Mouse (Mus musculus): ENCODE measurements around the gene Uaca. TPM values are rescaled to one million over a fixed set of nuclear protein-coding genes. Genes with fewer than 3 reads are reported as not detected.
A peak's percentile ranks its signal among the peaks of the same experiment; 100 is the strongest.

The Uaca gene
- polyA plus RNA-seq, 1 experiment from 2014 or later, result 17.5 TPM

DNA sequence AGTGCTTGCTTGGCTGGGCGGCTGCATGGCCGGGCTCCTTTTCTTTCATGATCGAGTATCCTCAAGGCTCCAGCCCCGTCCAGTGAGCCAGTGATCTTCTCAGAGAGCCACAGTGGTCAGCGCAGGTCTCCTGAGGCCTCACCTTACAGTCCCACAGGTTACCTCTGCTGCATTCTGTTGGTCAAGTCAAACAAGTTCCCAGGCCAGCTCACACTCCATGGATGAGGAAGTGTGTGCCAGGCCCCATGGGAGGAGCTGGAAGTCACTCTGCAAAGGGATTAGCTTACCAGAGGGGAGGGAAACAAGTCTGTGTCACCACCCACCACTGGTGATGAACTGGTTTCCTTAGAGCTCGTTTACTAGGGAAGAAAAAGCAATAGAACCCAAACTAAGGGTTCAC lies 28.3 kb downstream of the Uaca start:
- H3K36me3 ChIP-seq (replicated peaks), result no peaks in the 10 kb centered on the region
- no peaks in the 10 kb centered on the region for H3K9me3 ChIP-seq
- ATAC-seq (replicated peaks), result no peak
- H3K9ac ChIP-seq, result no peak overlapping the region
- no peak overlapping the region for H3K4me3 ChIP-seq
- H3K4me1 ChIP-seq, result no peaks in the 10 kb centered on the region
- H3K4me2 ChIP-seq, result no peak overlapping the region
- no peaks in the 10 kb centered on the region for H3K27me3 ChIP-seq (replicated peaks)
- 84% methylated on average over 6 of the region's 6 CpGs for WGBS
- H3K27ac ChIP-seq, result no peak overlapping the region

DNA sequence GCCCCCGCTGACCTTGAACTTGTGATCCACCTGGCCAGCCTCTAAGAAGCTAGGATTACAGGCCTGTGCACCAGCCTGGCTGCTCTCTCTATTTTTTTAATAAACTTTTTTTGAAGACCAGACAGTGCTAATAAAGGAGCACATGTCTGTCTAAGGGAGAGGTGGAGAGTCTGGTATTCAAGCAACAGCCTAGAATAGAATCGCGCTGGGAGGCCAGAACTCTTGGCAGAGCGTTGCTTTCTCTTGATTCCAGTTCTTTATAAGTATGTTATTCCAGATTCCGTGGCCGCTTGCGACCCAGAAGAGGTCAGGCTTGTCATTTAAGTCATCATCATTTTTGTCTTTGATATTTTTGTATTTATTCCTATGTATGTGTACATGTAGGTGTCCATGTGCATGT lies 31.2 kb downstream of the Uaca start:
- H3K4me1 ChIP-seq, result no peaks in the 10 kb centered on the region
- WGBS, result 93% methylated on average over 7 of the region's 7 CpGs
- no peak overlapping the region for H3K9ac ChIP-seq
- H3K4me2 ChIP-seq, result no peak overlapping the region
- H3K9me3 ChIP-seq, result no peaks in the 10 kb centered on the region
- no peak for ATAC-seq (replicated peaks)
- H3K36me3 ChIP-seq (replicated peaks), result no peaks in the 10 kb centered on the region
- no peak overlapping the region for H3K27ac ChIP-seq
- no peak overlapping the region for H3K4me3 ChIP-seq
- H3K27me3 ChIP-seq (replicated peaks), result no peaks in the 10 kb centered on the region

DNA sequence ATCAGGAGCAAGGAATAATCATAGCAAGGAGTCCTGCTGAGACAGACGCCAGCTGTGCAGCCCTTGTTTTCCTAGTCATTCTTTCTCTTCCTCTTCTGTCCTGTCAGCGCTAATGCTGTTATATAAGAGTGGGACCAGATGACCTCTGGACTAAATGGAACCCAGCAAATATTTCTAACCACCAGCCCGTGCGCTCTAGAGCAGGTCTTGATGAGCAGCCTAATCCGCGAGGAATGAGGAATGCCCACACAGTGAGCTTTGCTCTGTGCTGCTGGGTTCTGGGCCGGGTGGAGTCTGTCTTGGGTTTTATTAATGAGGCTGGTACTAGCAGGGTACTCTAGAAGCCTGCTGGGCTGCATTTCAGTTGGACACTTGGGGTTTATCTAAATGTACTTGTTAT lies 32.4 kb downstream of the Uaca start:
- Histone ChIP-seq H3K27ac (no peak overlapping the region), H3K36me3 (replicated peaks) (no peaks in the 10 kb centered on the region), H3K4me2 (no peak overlapping the region), H3K9me3 (no peaks in the 10 kb centered on the region), H3K9ac (no peak overlapping the region), H3K27me3 (replicated peaks) (no peaks in the 10 kb centered on the region), H3K4me3 (no peak overlapping the region), H3K4me1 (no peaks in the 10 kb centered on the region)
- WGBS, result 75% methylated on average over 7 of the region's 7 CpGs
- no peak for ATAC-seq (replicated peaks)

DNA sequence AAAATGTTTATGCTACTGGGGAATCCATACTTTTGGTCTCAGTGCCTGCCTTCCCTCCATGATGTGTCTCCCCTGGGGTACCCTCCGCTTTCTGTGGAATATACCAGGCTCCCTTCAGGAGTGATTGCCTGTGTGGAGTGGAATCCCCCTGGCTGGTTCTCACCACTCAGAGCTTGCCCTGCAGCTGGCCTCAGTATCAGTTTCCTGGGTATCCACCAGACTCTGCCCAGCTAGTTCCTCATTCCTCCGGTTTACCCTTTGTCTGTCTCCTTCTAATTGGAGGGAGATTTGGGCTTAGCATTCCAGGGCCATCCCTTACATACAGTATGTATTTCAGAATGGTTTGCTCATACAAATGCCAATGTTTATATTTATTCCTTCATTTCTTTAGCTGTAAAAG lies 33.9 kb downstream of the Uaca start:
- no peak overlapping the region for H3K4me3 ChIP-seq

DNA sequence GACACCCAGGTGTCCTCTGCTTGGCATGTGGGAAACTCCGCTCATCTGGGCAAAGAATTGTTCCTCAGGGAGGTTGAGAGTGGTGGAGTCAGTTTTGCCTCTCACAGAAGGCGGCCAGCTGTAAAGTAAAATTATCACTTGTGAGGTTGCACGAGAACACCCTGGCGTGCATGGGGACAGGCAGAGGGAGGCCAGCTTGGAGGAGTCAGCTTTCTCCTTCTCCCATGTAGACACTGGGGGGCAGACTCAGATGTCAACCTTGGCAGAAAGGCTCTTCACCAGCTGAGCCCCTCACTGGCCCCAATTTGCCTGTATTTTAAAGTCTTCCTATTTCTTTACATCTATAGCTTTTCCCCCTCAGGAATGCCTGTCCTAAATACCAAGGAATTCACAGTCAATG lies 35.3 kb downstream of the Uaca start:
- Histone ChIP-seq H3K36me3 (replicated peaks) (no peaks in the 10 kb centered on the region), H3K9me3 (no peaks in the 10 kb centered on the region), H3K4me2 (no peak overlapping the region), H3K4me3 (no peak overlapping the region), H3K27ac (no peak overlapping the region), H3K4me1 (no peaks in the 10 kb centered on the region), H3K9ac (no peak overlapping the region), H3K27me3 (replicated peaks) (no peaks in the 10 kb centered on the region)
- no peak for ATAC-seq (replicated peaks)
- WGBS, result 90% methylated on average over 4 of the region's 4 CpGs

More for the DNA sequence above, 33.9 kb downstream of the Uaca start:
- no peaks in the 10 kb centered on the region for H3K4me1 ChIP-seq
- H3K27ac ChIP-seq, result no peak overlapping the region
- no peaks in the 10 kb centered on the region for H3K27me3 ChIP-seq (replicated peaks)
- no peaks in the 10 kb centered on the region for H3K9me3 ChIP-seq
- ATAC-seq (replicated peaks), result no peak
- H3K36me3 ChIP-seq (replicated peaks), result no peaks in the 10 kb centered on the region
- H3K9ac ChIP-seq, result no peak overlapping the region
- 86% methylated on average over 2 of the region's 2 CpGs for WGBS
- H3K4me2 ChIP-seq, result no peak overlapping the region

DNA sequence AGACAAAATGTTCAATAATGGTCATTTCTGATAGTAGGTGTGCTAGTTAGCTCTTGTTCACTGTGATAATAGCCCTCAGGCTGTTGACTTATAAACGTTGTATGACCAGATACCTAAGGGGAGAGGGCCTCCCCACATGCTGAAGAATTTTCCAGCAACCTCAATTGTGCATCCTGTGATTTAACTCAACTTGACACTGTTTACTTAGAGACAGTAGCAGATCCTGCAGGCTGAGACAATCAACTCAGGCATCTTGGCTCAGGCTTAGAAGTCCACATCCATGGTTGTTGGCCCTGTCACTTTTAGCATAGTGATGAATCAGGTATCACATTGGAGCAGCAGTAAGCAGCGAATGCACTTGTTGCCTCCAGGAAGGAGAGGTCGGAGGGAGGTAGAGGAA lies 35.7 kb downstream of the Uaca start:
- H3K9ac ChIP-seq, result no peak overlapping the region
- no peak overlapping the region for H3K4me3 ChIP-seq
- WGBS, result 74% methylated on average over 3 of the region's 3 CpGs
- H3K36me3 ChIP-seq (replicated peaks), result no peaks in the 10 kb centered on the region
- H3K27me3 ChIP-seq (replicated peaks), result no peaks in the 10 kb centered on the region
- H3K4me1 ChIP-seq, result no peaks in the 10 kb centered on the region
- H3K27ac ChIP-seq, result no peak overlapping the region
- H3K4me2 ChIP-seq, result no peak overlapping the region
- no peak for ATAC-seq (replicated peaks)
- no peaks in the 10 kb centered on the region for H3K9me3 ChIP-seq

DNA sequence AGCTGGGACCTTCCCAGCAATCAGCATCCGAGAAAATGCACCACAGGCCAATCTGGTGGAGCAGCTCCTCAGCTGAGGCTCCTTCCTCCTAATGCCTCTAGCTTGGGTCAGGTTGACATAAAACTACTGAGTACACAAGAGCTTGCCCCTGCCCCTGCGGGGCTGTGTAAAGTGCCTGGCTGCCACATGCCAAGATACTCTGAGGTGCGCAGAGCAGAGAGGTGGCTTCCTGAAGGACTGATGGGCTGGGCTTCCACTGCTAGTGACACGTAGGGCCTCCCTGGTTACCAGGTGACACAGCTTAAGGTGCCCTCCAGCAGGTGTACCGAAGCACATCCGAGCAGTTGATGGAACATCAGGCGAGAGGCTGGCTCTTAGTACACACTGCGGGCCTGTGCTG lies 37.9 kb downstream of the Uaca start:
- no peak overlapping the region for H3K27ac ChIP-seq
- H3K27me3 ChIP-seq (replicated peaks), result no peaks in the 10 kb centered on the region
- H3K4me1 ChIP-seq, result no peaks in the 10 kb centered on the region
- no peak overlapping the region for H3K4me3 ChIP-seq
- H3K9ac ChIP-seq, result no peak overlapping the region
- no peak overlapping the region for H3K4me2 ChIP-seq
- ATAC-seq (replicated peaks), result no peak
- H3K36me3 ChIP-seq (replicated peaks), result no peaks in the 10 kb centered on the region
- 95% methylated on average over 8 of the region's 8 CpGs for WGBS
- H3K9me3 ChIP-seq, result no peaks in the 10 kb centered on the region

DNA sequence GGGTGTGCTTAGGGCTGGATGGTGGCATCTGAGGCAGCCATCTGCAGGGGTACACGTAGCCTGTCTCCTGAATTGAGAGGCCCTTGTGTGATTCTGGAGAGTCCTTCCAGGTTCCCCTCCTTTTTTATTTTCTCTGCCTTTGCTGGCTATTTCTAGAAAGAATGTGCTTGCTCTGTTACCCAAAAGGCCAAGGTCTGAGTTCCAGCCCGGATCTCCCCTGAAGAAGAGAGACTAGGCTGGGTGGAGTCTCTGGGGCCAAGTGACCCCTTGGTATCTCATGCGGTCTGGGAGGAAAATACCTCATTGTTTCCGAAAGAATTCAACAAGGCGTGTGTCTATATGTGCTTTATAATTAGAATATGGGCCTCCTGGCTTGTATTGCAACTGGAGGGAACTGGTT lies 41.8 kb downstream of the Uaca start:
- Histone ChIP-seq H3K4me3 (no peak overlapping the region), H3K36me3 (replicated peaks) (no peaks in the 10 kb centered on the region), H3K9me3 (no peaks in the 10 kb centered on the region), H3K4me2 (no peak overlapping the region), H3K9ac (no peak overlapping the region), H3K27ac (no peak overlapping the region), H3K27me3 (replicated peaks) (no peaks in the 10 kb centered on the region), H3K4me1 (peaks cover 16% of the 10 kb centered on the region)
- no peak for ATAC-seq (replicated peaks)
- 61% methylated on average over 5 of the region's 5 CpGs for WGBS

DNA sequence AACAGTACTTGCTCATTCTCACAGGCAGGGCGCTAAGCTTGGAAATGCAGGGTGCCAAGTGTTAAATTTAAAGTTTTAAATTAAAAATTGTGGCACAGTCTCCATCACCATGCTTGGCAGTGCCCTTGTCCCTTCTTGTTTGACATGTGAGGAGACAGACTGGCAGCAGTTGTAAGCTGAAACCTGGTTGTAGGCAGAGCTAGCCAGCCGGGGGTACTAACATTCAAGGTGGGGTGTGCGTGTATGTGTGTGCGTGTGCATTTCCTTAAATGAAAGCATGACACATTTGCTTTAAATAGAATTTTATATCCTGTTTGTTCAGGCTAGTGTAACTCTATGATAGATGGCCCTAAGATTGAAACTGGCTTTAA lies 42.7 kb downstream of the Uaca start:
- Histone ChIP-seq H3K27ac (no peak overlapping the region), H3K9ac (no peak overlapping the region), H3K4me2 (no peak overlapping the region), H3K36me3 (replicated peaks) (no peaks in the 10 kb centered on the region), H3K9me3 (no peaks in the 10 kb centered on the region), H3K4me1 (peaks cover 18% of the 10 kb centered on the region), H3K4me3 (no peak overlapping the region), H3K27me3 (replicated peaks) (no peaks in the 10 kb centered on the region)
- ATAC-seq (replicated peaks), result no peak
- 52% methylated on average over 4 of the region's 4 CpGs for WGBS

DNA sequence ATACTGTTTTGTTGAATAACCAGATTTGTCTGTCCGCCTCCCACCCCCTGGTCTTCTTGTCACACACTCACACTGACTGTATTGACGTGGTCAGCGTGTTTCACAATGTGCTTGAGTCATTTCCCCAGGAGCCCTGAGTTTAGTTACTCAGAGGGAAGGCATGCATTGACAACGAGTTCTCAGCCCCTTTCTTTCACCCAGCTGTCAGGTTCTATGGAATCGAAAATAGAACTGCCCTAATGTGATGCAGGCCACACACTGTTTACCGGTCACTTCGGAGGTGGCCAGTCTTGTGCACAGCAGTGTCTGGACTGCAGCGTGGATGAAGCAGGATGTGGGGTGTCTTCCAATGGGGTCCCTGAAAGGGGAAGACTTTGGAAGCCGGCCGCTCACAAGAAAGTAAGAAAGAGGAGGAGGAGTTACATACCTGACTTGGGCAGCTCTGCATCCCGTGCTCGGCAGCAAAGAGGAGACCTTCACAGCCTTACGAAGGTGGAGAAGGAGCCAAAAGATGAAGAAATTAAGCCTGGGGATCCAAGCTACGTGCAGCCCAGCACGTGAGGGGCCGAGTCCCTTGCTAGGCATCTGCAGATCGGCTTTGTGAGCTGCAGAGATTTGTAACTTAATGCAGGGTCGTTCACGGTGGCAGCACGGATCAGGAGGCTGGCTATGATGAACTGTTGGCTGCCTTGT lies 43.3 kb downstream of the Uaca start:
- no peak for ATAC-seq (replicated peaks)
- H3K4me2 ChIP-seq, result peak overlapping the region; percentile 48
- WGBS, result 4% methylated on average over 20 of the region's 20 CpGs

DNA sequence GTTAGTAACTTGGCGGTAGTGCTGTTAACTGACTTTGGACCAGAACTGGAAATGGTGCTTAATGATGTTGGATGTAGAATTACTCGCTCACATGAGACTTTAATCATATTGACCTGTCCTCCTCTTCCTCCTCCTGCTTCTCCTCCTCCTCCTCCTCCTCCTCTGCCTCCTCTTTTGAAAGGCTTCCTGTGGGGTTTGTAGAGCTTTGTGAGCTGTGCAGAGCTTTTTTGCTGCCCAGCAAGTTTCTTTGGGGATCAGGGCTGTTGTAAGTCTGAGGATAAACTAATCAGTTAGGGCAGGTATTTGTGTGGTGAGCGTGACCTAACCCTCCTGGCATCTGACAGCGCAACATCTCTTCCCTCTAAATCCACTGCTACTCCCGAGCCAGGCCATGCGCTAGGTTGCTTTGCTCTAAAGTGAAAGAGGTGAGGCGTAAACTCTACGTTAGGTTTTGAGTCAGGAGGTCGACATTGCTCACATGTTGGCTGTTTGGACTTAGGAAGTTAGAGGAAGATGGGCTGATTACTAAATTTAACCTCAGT lies 44.1 kb downstream of the Uaca start:
- no peak for ATAC-seq (replicated peaks)
- 0 out of 2 replicates have a peak overlapping the region, but pooled peaks have one; percentile 23 for H3K27ac ChIP-seq
- peaks cover 18% of the 10 kb centered on the region for H3K4me1 ChIP-seq
- no peaks in the 10 kb centered on the region for H3K36me3 ChIP-seq (replicated peaks)
- H3K4me3 ChIP-seq, result no peak overlapping the region
- no peaks in the 10 kb centered on the region for H3K27me3 ChIP-seq (replicated peaks)
- H3K9me3 ChIP-seq, result no peaks in the 10 kb centered on the region
- peak overlapping the region; percentile 48; the same call in 1 of the 2 replicates for H3K4me2 ChIP-seq
- 26% methylated on average over 9 of the region's 9 CpGs for WGBS
- H3K9ac ChIP-seq, result no peak overlapping the region

More for the DNA sequence above, 43.3 kb downstream of the Uaca start:
- Histone ChIP-seq H3K9ac (no peak overlapping the region), H3K36me3 (replicated peaks) (no peaks in the 10 kb centered on the region), H3K27me3 (replicated peaks) (no peaks in the 10 kb centered on the region), H3K4me1 (peaks cover 18% of the 10 kb centered on the region), H3K9me3 (no peaks in the 10 kb centered on the region), H3K4me3 (0 out of 2 replicates have a peak overlapping the region, but pooled peaks have one; percentile 21), H3K27ac (peak overlapping the region; percentile 23)

DNA sequence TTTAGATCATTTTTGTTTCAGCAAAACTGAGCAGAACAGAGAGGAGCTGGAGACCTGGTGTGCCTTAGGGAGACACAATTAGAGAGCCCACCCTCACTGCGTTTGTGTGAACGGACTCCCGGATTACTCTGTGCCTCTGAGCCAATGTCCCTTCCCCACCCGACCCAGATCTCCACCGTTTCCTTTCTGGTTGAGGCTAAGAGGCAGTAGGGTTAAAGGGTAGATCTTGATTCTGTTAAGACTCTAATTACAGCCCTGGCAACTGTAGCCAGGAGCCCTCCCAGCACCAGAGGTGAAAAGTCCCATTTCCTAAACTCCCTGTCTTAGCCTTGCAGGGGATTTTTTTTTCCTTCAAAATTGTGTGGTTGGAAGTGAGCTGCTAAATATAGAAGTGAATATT lies 47.1 kb downstream of the Uaca start:
- WGBS, result 47% methylated on average over 5 of the region's 5 CpGs

DNA sequence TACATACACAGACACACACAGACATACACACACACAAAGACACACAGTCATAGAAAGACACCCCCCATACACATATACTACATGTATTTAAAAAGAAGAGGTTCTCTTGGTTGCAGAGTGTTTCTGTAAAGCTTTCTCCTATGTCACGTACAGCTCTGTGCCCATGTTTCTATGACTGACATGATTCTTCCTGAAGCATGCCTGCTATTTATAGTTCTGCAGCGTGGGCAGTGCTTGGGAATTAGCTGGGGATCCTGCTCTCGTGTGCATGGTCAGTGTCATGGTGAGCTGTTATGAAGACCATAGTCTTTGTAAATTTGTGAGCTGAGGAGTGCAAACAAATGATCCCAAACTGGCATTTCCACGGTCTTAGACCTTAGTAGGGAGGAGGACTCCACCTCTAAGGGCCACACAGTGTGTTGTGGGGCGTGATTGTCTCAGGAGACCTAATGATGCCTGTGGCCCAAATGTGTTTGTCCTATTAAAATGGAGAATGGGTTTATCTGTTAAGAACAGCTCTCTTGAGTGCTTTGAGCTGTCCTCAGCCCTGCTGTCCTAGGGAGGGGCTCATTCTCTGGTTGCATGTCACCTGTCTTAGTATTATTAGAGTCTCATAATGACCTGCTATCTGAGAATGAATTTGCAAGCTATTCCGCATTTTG lies 49.2 kb downstream of the Uaca start:
- H3K27me3 ChIP-seq (replicated peaks), result no peaks in the 10 kb centered on the region
- H3K4me3 ChIP-seq, result no peak overlapping the region
- H3K36me3 ChIP-seq (replicated peaks), result no peaks in the 10 kb centered on the region
- peaks cover 6% of the 10 kb centered on the region for H3K4me1 ChIP-seq
- H3K27ac ChIP-seq, result no peak overlapping the region
- WGBS, result 71% methylated on average over 6 of the region's 6 CpGs
- no peak overlapping the region for H3K9ac ChIP-seq
- H3K4me2 ChIP-seq, result no peak overlapping the region
- ATAC-seq (replicated peaks), result no peak
- H3K9me3 ChIP-seq, result no peaks in the 10 kb centered on the region

More for the DNA sequence above, 47.1 kb downstream of the Uaca start:
- Histone ChIP-seq H3K4me3 (no peak overlapping the region), H3K27me3 (replicated peaks) (no peaks in the 10 kb centered on the region), H3K9me3 (no peaks in the 10 kb centered on the region), H3K9ac (no peak overlapping the region), H3K27ac (no peak overlapping the region), H3K4me1 (peaks cover 18% of the 10 kb centered on the region), H3K36me3 (replicated peaks) (no peaks in the 10 kb centered on the region), H3K4me2 (no peak overlapping the region)
- no peak for ATAC-seq (replicated peaks)

Data from midbrain, embryonic 15.5 days (tissue).